Mouse (Mus musculus) kidney, postnatal 0 days (tissue): ENCODE data around the gene Tppp3. TPM values are rescaled to one million over a fixed set of nuclear protein-coding genes. Genes with fewer than 3 reads are reported as not detected.

Experiments used
- ATAC-seq: fragments of 200-750 bp; cut with Nextera tagmentation; replicated peaks from 2 replicates; pipeline ENCODE4 v1.8.0; 2017; ENCODE audit warnings: low read depth, moderate number of reproducible peaks, moderate TSS enrichment, moderate library complexity; ENCODE audit not compliant: low FRiP score
- DNase-seq: peaks from one replicate; pipeline ENCODE4 v3.0.0-alpha.2; 2016; ENCODE audit warnings: low spot score
- H3K27ac ChIP-seq: fragments of 300-500 bp; sonication (generic); 2 replicates; pipeline ENCODE4 v1.5.1; 2014; ENCODE audit warnings: mild to moderate bottlenecking
- H3K27me3 ChIP-seq: fragments of 300-500 bp; sonication (generic); 2 replicates; pipeline ENCODE4 v1.6.1; 2014; ENCODE audit warnings: low read length, mixed read lengths; ENCODE audit not compliant: insufficient read depth
- H3K36me3 ChIP-seq: fragments of 300-500 bp; sonication (generic); 2 replicates; pipeline ENCODE4 v1.6.1; 2014; ENCODE audit warnings: low read length, mixed read lengths; ENCODE audit not compliant: insufficient read depth
- H3K4me1 ChIP-seq: fragments of 300-500 bp; sonication (generic); replicated peaks from 2 replicates; pipeline ENCODE4 v1.6.1; 2014; ENCODE audit warnings: antibody characterized with exemption, low read length, mixed read lengths; ENCODE audit not compliant: insufficient read depth
- H3K4me2 ChIP-seq: fragments of 300-500 bp; sonication (generic); 2 replicates; pipeline ENCODE4 v1.6.1; 2014; ENCODE audit warnings: mild to moderate bottlenecking, low read length, moderate library complexity, mixed read lengths
- H3K4me3 ChIP-seq: fragments of 300-500 bp; sonication (generic); replicated peaks from 2 replicates; pipeline ENCODE4 v1.5.1; 2014; ENCODE audit warnings: low read depth, low read length
- H3K9ac ChIP-seq: fragments of 300-500 bp; sonication (generic); 2 replicates; pipeline ENCODE4 v1.6.1; 2014; ENCODE audit warnings: low read depth, low read length
- H3K9me3 ChIP-seq: fragments of 300-500 bp; sonication (generic); replicated peaks from 2 replicates; pipeline ENCODE4 v1.6.1; 2016; ENCODE audit warnings: low read length, inconsistent platforms, mixed read lengths
- CTCF ChIP-seq: IDR thresholded peaks from 2 replicates; pipeline ENCODE4 v1.5.1; 2016; ENCODE audit warnings: antibody characterized with exemption, low read depth, mild to moderate bottlenecking, moderate library complexity
- WGBS: fragments of 180-500 bp; shearing (Covaris S2); extraction: QIAGEN DNeasy Blood & Tissue Kit; methylation state at CpG from one replicate; pipeline ENCODE4 v1.1.7; 2014; 5-methylcytosine and 5-hydroxymethylcytosine counted together
- polyA plus RNA-seq: library from polyadenylated mRNA; unstranded; fragments of >200 nt; fragmentation: Nextera tagmentation; extraction: Ambion mirVana; gene quantifications from 2 replicates; pipeline ENCODE4 v1.2.1, GENCODE M21; 2015

Tppp3 gene
- polyA plus RNA-seq, 1 experiment from 2014 or later: 15.6 TPM

- H3K9me3 ChIP-seq: no peaks in the 10 kb centered on the region
- no peaks in the 10 kb centered on the region for H3K27me3 ChIP-seq
- peaks cover 16% of the 10 kb centered on the region for H3K36me3 ChIP-seq
- TF ChIP-seq CTCF: no peak
- no peak overlapping the region for H3K9ac ChIP-seq
- H3K4me2 ChIP-seq: no peak overlapping the region
- H3K27ac ChIP-seq: peak overlapping the region; percentile 31
- peaks cover 29% of the 10 kb centered on the region for H3K4me1 ChIP-seq
- H3K4me3 ChIP-seq: no peak overlapping the region
- WGBS: 46% methylated on average over 5 of the region's 5 CpGs
- DNase-seq (no peak), ATAC-seq (no peak)
Observed at GRCm38 (mm10) chr8:105474680-105475079, 3.4 kb upstream of the Tppp3 start.

DNA sequence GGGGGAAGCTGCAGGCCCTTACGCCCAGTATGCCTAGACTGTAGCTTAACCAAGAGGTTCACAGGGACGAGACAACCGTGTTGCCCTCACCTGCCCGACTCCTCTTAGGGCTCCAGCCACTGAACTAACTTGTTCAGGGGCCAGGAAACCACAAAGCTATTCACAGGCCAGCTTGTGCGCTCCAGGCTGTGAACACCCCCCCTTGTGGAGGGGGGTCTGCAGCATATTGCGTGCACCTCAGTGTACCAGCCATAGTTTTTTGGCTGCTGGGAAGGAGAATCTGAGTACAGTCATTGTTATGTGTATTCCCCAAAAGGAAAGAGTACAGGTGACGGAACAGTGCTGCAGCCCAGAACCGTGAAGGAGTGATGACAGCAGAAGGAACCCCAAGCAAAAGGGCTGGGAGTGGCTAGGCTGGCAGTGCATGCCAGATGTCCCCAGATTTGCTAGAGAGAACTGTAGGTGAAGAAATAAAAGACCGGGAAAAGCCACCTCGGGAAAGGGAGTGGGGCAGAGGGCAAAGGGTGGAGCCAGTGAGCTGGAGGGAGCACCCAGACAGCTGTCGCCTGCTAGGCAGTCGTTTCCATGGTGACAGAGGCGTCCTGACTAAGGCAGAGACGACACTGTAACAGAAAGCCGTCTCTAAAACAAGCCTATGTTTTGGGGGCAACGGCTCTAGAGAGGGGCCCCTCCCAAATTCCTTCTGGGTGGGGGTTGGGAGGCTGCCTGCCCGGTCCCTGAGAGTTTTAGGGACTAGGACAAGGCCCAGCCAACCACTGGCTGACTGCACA is 2.7 kb upstream of the Tppp3 start:
- H3K4me2 ChIP-seq: peak overlapping the region; percentile 3; the same call in 1 of the 2 replicates
- 37% methylated on average over 17 of the region's 17 CpGs for WGBS

GRCm38 (mm10) chr8:105472983-105473382 is 1.7 kb upstream of the Tppp3 start:
- WGBS: 79% methylated on average over 9 of the region's 9 CpGs
- Histone ChIP-seq H3K9me3 (no peaks in the 10 kb centered on the region), H3K4me1 (peaks cover 29% of the 10 kb centered on the region), H3K27ac (no peak overlapping the region), H3K4me2 (no peak overlapping the region), H3K9ac (no peak overlapping the region), H3K36me3 (peaks cover 10% of the 10 kb centered on the region; the same call in 1 of the 2 replicates), H3K4me3 (no peak overlapping the region), H3K27me3 (no peaks in the 10 kb centered on the region)
- ATAC-seq: no peak
- TF ChIP-seq CTCF: no peak
- DNase-seq: no peak

More for the DNA sequence above, 2.7 kb upstream of the Tppp3 start:
- Histone ChIP-seq H3K27me3 (no peaks in the 10 kb centered on the region), H3K36me3 (peaks cover 16% of the 10 kb centered on the region), H3K4me3 (no peak overlapping the region), H3K27ac (peak overlapping the region; percentile 31; the same call in 1 of the 2 replicates), H3K9me3 (no peaks in the 10 kb centered on the region), H3K9ac (no peak overlapping the region), H3K4me1 (peaks cover 29% of the 10 kb centered on the region)
- no peak for TF ChIP-seq CTCF
- no peak for ATAC-seq
- DNase-seq: peak; percentile 83

- Histone ChIP-seq H3K36me3 (peaks cover 10% of the 10 kb centered on the region; the same call in 1 of the 2 replicates), H3K27me3 (no peaks in the 10 kb centered on the region), H3K9ac (no peak overlapping the region), H3K4me2 (no peak overlapping the region), H3K4me3 (no peak overlapping the region), H3K4me1 (peaks cover 29% of the 10 kb centered on the region), H3K27ac (no peak overlapping the region), H3K9me3 (no peaks in the 10 kb centered on the region)
- WGBS: 62% methylated on average over 23 of the region's 23 CpGs
- no peak for TF ChIP-seq CTCF
- ATAC-seq: no peak
- no peak for DNase-seq
Observed at GRCm38 (mm10) chr8:105472414-105472932, 1.1 kb upstream of the Tppp3 start.

DNA sequence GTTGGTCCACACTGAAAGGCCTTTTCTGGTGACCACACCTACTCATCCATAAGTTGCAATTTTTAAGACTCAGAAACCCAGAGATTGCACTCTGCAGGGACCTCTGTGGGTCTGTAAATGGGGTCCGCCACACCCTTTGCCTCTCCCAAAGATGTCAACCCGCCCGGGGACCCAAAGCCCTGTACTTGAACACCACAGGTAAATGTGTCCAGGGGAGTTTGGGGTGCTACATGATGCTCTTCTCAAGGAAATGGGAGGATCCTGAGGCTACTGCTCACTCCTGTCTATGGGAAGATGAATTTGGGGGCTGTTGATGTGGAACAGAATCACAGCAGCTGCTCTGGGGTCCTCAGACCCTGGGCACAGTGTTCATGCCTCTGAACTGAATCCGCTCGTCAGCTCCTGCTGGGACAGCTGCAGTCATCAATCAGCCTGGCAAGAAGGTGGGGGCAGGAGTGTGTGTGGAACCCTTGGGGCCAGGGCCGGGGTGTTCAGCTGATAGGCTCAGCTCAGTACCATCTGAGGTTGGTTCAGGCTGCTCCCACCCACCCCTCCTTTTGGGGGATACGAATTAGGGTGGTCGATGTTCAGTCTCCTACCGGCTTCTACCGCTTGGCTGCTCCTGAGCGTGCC is 529 bp downstream of the Tppp3 start:
- 18% methylated on average over 11 of the region's 11 CpGs for WGBS
- Histone ChIP-seq H3K4me3 (peak overlapping the region; percentile 21), H3K4me1 (peaks cover 22% of the 10 kb centered on the region), H3K27me3 (no peaks in the 10 kb centered on the region), H3K9me3 (no peaks in the 10 kb centered on the region), H3K9ac (0 out of 2 replicates have a peak overlapping the region, but pooled peaks have one; percentile 14), H3K27ac (no peak overlapping the region), H3K4me2 (peak overlapping the region; percentile 58), H3K36me3 (peaks cover 8% of the 10 kb centered on the region; the same call in 1 of the 2 replicates)
- ATAC-seq: no peak; the same call in 1 of the 2 replicates
- no peak for TF ChIP-seq CTCF
- DNase-seq: no peak

- 78% methylated on average over 5 of the region's 5 CpGs for WGBS
- no peak for DNase-seq
- Histone ChIP-seq H3K4me3 (no peak overlapping the region), H3K9ac (no peak overlapping the region), H3K36me3 (peaks cover 6% of the 10 kb centered on the region; the same call in 1 of the 2 replicates), H3K27ac (no peak overlapping the region), H3K4me1 (peaks cover 22% of the 10 kb centered on the region), H3K27me3 (no peaks in the 10 kb centered on the region), H3K4me2 (no peak overlapping the region), H3K9me3 (no peaks in the 10 kb centered on the region)
- no peak for ATAC-seq
- TF ChIP-seq CTCF: no peak
Observed at GRCm38 (mm10) chr8:105470262-105470661, 1.1 kb downstream of the Tppp3 start.
